Mouse (Mus musculus) hindbrain, embryonic 11.5 days (tissue): Measurements from ENCODE around the gene Hsdl1. TPM values are rescaled to one million over a fixed set of nuclear protein-coding genes. Genes with fewer than 3 reads are reported as not detected.

Experiments
- ATAC-seq: fragments of 200-750 bp; cut with Nextera tagmentation; 2 replicates; pipeline ENCODE4 v1.8.0; 2017; ENCODE audit warnings: mild to moderate bottlenecking, moderate TSS enrichment, moderate library complexity; ENCODE audit not compliant: low FRiP score
- DNase-seq: peaks from one replicate; pipeline ENCODE4 v3.0.0-alpha.2; 2015; ENCODE audit warnings: low spot score
- H3K27ac ChIP-seq: fragments of 300-500 bp; sonication (generic); 2 replicates; pipeline ENCODE4 v1.5.1; 2014; ENCODE audit warnings: mild to moderate bottlenecking, low read depth, low read length
- H3K27me3 ChIP-seq: fragments of 300-500 bp; sonication (generic); 2 replicates; pipeline ENCODE4 v1.6.1; 2014; ENCODE audit warnings: mild to moderate bottlenecking, low read length, moderate library complexity, mixed read lengths; ENCODE audit not compliant: control insufficient read depth, insufficient read depth
- H3K36me3 ChIP-seq: fragments of 300-500 bp; sonication (generic); 2 replicates; pipeline ENCODE4 v1.6.1; 2014; ENCODE audit warnings: mild to moderate bottlenecking, low read length, moderate library complexity, mixed read lengths; ENCODE audit not compliant: control insufficient read depth, insufficient read depth
- H3K4me1 ChIP-seq: fragments of 300-500 bp; sonication (generic); replicated peaks from 2 replicates; pipeline ENCODE4 v1.6.1; 2014; ENCODE audit warnings: low read length, mixed read lengths; ENCODE audit not compliant: control insufficient read depth, insufficient read depth
- H3K4me2 ChIP-seq: fragments of 300-500 bp; sonication (generic); replicated peaks from 2 replicates; pipeline ENCODE4 v1.6.1; 2014; ENCODE audit warnings: mild to moderate bottlenecking, low read depth, low read length
- H3K4me3 ChIP-seq: fragments of 300-500 bp; sonication (generic); 2 replicates; pipeline ENCODE4 v1.5.1; 2014; ENCODE audit warnings: low read depth, low read length
- H3K9ac ChIP-seq: fragments of 300-500 bp; sonication (generic); 2 replicates; pipeline ENCODE4 v1.6.1; 2014; ENCODE audit warnings: low read depth, low read length
- H3K9me3 ChIP-seq: fragments of 300-500 bp; sonication (generic); 2 replicates; pipeline ENCODE4 v1.6.1; 2016; ENCODE audit warnings: low read length; ENCODE audit not compliant: control insufficient read depth
- WGBS: fragments of 180-500 bp; shearing (Covaris S2); extraction: QIAGEN DNeasy Blood & Tissue Kit; methylation state at CpG from one replicate; pipeline ENCODE4 v1.1.7; 2014; 5-methylcytosine and 5-hydroxymethylcytosine counted together
- polyA plus RNA-seq: library from polyadenylated mRNA; unstranded; fragments of >200 nt; fragmentation: Nextera tagmentation; extraction: Ambion mirVana; gene quantifications from 2 replicates; pipeline ENCODE4 v1.2.1, GENCODE M21; 2014

The Hsdl1 gene
- polyA plus RNA-seq, 1 experiment from 2014 or later, result 76.9 TPM

GRCm38 (mm10) chr8:119590348-119590747 is 15.4 kb upstream of the Hsdl1 start:
- Histone ChIP-seq H3K4me1 (no peaks in the 10 kb centered on the region), H3K9ac (no peak overlapping the region), H3K27ac (no peak overlapping the region), H3K4me2 (no peak overlapping the region), H3K36me3 (no peaks in the 10 kb centered on the region), H3K4me3 (no peak overlapping the region), H3K27me3 (no peaks in the 10 kb centered on the region), H3K9me3 (no peaks in the 10 kb centered on the region)
- ATAC-seq (no peak), DNase-seq (no peak)
- WGBS, result 81% methylated on average over 14 of the region's 14 CpGs

- DNase-seq (peak; percentile 25), ATAC-seq (no peak)
- no peak overlapping the region for H3K4me3 ChIP-seq
- no peaks in the 10 kb centered on the region for H3K4me1 ChIP-seq
- H3K9ac ChIP-seq, result no peak overlapping the region
- H3K27ac ChIP-seq, result no peak overlapping the region
- no peaks in the 10 kb centered on the region for H3K9me3 ChIP-seq
- 23% methylated on average over 10 of the region's 10 CpGs for WGBS
- H3K4me2 ChIP-seq, result no peak overlapping the region
- H3K27me3 ChIP-seq, result no peaks in the 10 kb centered on the region
- H3K36me3 ChIP-seq, result no peaks in the 10 kb centered on the region
Observed at GRCm38 (mm10) chr8:119588844-119589243, 13.9 kb upstream of the Hsdl1 start.

- no peak overlapping the region for H3K9ac ChIP-seq
- WGBS, result 63% methylated on average over 4 of the region's 4 CpGs
- H3K27me3 ChIP-seq, result no peaks in the 10 kb centered on the region
- DNase-seq (no peak), ATAC-seq (no peak)
- H3K36me3 ChIP-seq, result no peaks in the 10 kb centered on the region
- H3K4me1 ChIP-seq, result no peaks in the 10 kb centered on the region
- no peak overlapping the region for H3K27ac ChIP-seq
- H3K9me3 ChIP-seq, result no peaks in the 10 kb centered on the region
- H3K4me3 ChIP-seq, result no peak overlapping the region
- H3K4me2 ChIP-seq, result no peak overlapping the region
Observed at GRCm38 (mm10) chr8:119588321-119588720, 13.3 kb upstream of the Hsdl1 start.

- WGBS, result 18% methylated on average over 22 of the region's 24 CpGs
- DNase-seq (no peak), ATAC-seq (no peak)
- H3K27ac ChIP-seq, result no peak overlapping the region
- no peaks in the 10 kb centered on the region for H3K9me3 ChIP-seq
- H3K4me1 ChIP-seq, result no peaks in the 10 kb centered on the region
- H3K27me3 ChIP-seq, result no peaks in the 10 kb centered on the region
- no peaks in the 10 kb centered on the region for H3K36me3 ChIP-seq
- H3K4me2 ChIP-seq, result peak overlapping the region; percentile 32; the same call in 1 of the 2 replicates
- 0 out of 2 replicates have a peak overlapping the region, but pooled peaks have one; percentile 16 for H3K4me3 ChIP-seq
- H3K9ac ChIP-seq, result 0 out of 2 replicates have a peak overlapping the region, but pooled peaks have one; percentile 19
Observed at GRCm38 (mm10) chr8:119585901-119586300, 10.9 kb upstream of the Hsdl1 start.

GRCm38 (mm10) chr8:119580441-119581161 is 5.6 kb upstream of the Hsdl1 start:
- Histone ChIP-seq H3K36me3 (no peaks in the 10 kb centered on the region), H3K4me3 (no peak overlapping the region), H3K27ac (no peak overlapping the region), H3K4me1 (no peaks in the 10 kb centered on the region), H3K4me2 (no peak overlapping the region), H3K27me3 (peaks cover 4% of the 10 kb centered on the region; the same call in 1 of the 2 replicates), H3K9me3 (no peaks in the 10 kb centered on the region), H3K9ac (no peak overlapping the region)
- WGBS, result 90% methylated on average over 5 of the region's 5 CpGs
- no peak for DNase-seq
- no peak for ATAC-seq

GRCm38 (mm10) chr8:119579096-119579495 is 4.1 kb upstream of the Hsdl1 start:
- no peak for DNase-seq
- Histone ChIP-seq H3K4me2 (no peak overlapping the region), H3K36me3 (no peaks in the 10 kb centered on the region), H3K4me1 (no peaks in the 10 kb centered on the region), H3K27me3 (peaks cover 4% of the 10 kb centered on the region; the same call in 1 of the 2 replicates), H3K9ac (no peak overlapping the region), H3K4me3 (no peak overlapping the region), H3K9me3 (no peaks in the 10 kb centered on the region), H3K27ac (no peak overlapping the region)
- 39% methylated on average over 13 of the region's 13 CpGs for WGBS
- no peak for ATAC-seq

- Histone ChIP-seq H3K9ac (peak overlapping the region; percentile 76; the same call in 1 of the 2 replicates), H3K4me1 (no peaks in the 10 kb centered on the region; the same call in 1 of the 2 replicates), H3K4me3 (peak overlapping the region; percentile 86), H3K36me3 (no peaks in the 10 kb centered on the region), H3K4me2 (peak overlapping the region; percentile 79), H3K9me3 (no peaks in the 10 kb centered on the region), H3K27me3 (peaks cover 4% of the 10 kb centered on the region; the same call in 1 of the 2 replicates), H3K27ac (no peak overlapping the region)
- WGBS, result 3% methylated on average over 16 of the region's 16 CpGs
- peak; percentile 72 for ATAC-seq
- no peak for DNase-seq
Observed at GRCm38 (mm10) chr8:119575366-119575726, 363 bp upstream of the Hsdl1 start.

- no peak for ATAC-seq
Observed at GRCm38 (mm10) chr8:119572411-119572810, 2.6 kb downstream of the Hsdl1 start.

GRCm38 (mm10) chr8:119571135-119571534 is 3.8 kb downstream of the Hsdl1 start:
- no peak overlapping the region for H3K27ac ChIP-seq
- no peak overlapping the region for H3K4me2 ChIP-seq
- H3K9me3 ChIP-seq, result no peaks in the 10 kb centered on the region
- no peak overlapping the region for H3K9ac ChIP-seq
- no peaks in the 10 kb centered on the region for H3K36me3 ChIP-seq
- ATAC-seq (no peak), DNase-seq (no peak)
- no peaks in the 10 kb centered on the region; the same call in 1 of the 2 replicates for H3K27me3 ChIP-seq
- H3K4me3 ChIP-seq, result no peak overlapping the region
- WGBS, result 91% methylated on average over 6 of the region's 6 CpGs
- H3K4me1 ChIP-seq, result no peaks in the 10 kb centered on the region; the same call in 1 of the 2 replicates

More at GRCm38 (mm10) chr8:119572411-119572810, 2.6 kb downstream of the Hsdl1 start:
- 95% methylated on average over 4 of the region's 4 CpGs for WGBS
- Histone ChIP-seq H3K36me3 (no peaks in the 10 kb centered on the region), H3K9ac (no peak overlapping the region), H3K4me1 (no peaks in the 10 kb centered on the region; the same call in 1 of the 2 replicates), H3K27ac (no peak overlapping the region), H3K4me3 (no peak overlapping the region), H3K4me2 (no peak overlapping the region), H3K9me3 (no peaks in the 10 kb centered on the region), H3K27me3 (peaks cover 2% of the 10 kb centered on the region; the same call in 1 of the 2 replicates)
- no peak for DNase-seq
